Mouse (Mus musculus) heart, adult 2 months (tissue): ENCODE measurements at regions not wholly inside any gene's neighbourhood (a gene's known extent, or its start where the extent isn't known, plus 50 kb on each side); places are given as distances from the start of the nearest gene placed in this dataset.

Experiments used
- CTCF ChIP-seq: fragments of 200-600 bp; IDR thresholded peaks from 2 replicates; pipeline ENCODE4 v1.8.1; 2022; ENCODE audit warnings: antibody characterized with exemption, mild to moderate bottlenecking, moderate library complexity
- EP300 ChIP-seq: fragments of 200-500 bp; IDR thresholded peaks from 2 replicates; pipeline ENCODE4 v1.6.1; 2011; ENCODE audit warnings: low read depth, low read length, control low read depth; ENCODE audit not compliant: insufficient read depth
- POLR2A ChIP-seq: fragments of 200-500 bp; IDR thresholded peaks from 2 replicates; pipeline ENCODE4 v1.6.1; 2011; ENCODE audit warnings: mild to moderate bottlenecking, low read depth, low read length, control low read depth; ENCODE audit not compliant: insufficient read depth

DNA sequence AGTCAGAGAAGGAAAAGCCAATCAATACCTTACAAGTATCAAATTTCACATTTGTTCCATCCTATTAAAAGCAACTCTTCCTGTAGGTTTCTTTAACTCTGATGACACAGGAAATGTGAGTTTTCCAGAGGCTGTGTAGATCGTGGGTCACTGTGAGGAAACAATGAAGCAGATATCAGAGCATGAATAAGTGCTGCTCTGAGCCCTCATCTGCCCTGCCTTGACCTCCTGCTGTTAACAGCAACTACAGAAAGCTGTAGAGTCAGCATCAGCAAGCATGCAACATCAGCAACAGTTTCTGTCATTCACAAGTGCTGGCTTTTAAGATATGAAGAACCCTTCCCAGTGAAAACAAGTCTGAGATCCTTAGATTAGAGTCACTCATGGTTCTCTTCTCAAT, 176.2 kb upstream of the A1bg start:
- TF ChIP-seq EP300 (no peak), POLR2A (no peak), CTCF (no peak)
